22 mouse cellular contexts compared by ENCODE assay signal in genomic region chr4:34659012-34659411, GRCm38 (mm10). TPM values are rescaled to one million over a fixed set of nuclear protein-coding genes. Genes with fewer than 3 reads are reported as not detected.
DNase-seq lines count a peak whose midpoint lies in the region; ATAC-seq and TF ChIP-seq lines count a peak whose summit lies in the region.
"Had no signal": no experiment of that assay in that cellular context is flagged by ENCODE, and none has a peak within 500 bp of the region (broad histone marks: within the 10 kb centered on the region; RNA-seq: fewer than 3 reads in every experiment).

No protein-coding gene starts in this region.

- no peaks in the 10 kb centered on the region for H3K27me3 ChIP-seq in kidney, adult 2 months (replicated peaks; ENCODE audit: control insufficient read depth, insufficient read depth, low read length)
- H3K27me3 ChIP-seq in stomach, postnatal 0 days (ENCODE audit: control insufficient read depth, insufficient read depth, low read length) = no peaks in the 10 kb centered on the region
- H3K27me3 ChIP-seq: CH12.LX, Patski had no signal

- no peak for TF ChIP-seq EP300 in stomach, postnatal 0 days (optimal IDR thresholded peaks at IDR 0.05)

- 31% methylated on average over 2 of the region's 2 CpGs for WGBS in kidney, adult 2 months
- WGBS in large intestine, adult 2 months = 27% methylated on average over 2 of the region's 2 CpGs
- 85% methylated on average over 2 of the region's 2 CpGs for WGBS in stomach, postnatal 0 days

- H3K9me3 ChIP-seq in stomach, postnatal 0 days (ENCODE audit: control insufficient read depth, low read length) = no peaks in the 10 kb centered on the region
- H3K9me3 ChIP-seq: G1E had no signal

- DNase-seq in kidney, adult 2 months = peak; percentile 33
- no peak for DNase-seq in kidney, postnatal 14 days
- DNase-seq in kidney, adult 9 months = peak; percentile 9
- no peak for DNase-seq in kidney, adult 8-10 months
- DNase-seq in large intestine, adult 2 months (ENCODE audit: low read depth, low spot score) = peak; percentile 61
- peak; percentile 47 for DNase-seq in stomach, postnatal 0 days (ENCODE audit: low spot score)
- DNase-seq in layer of hippocampus, postnatal 14 days (ENCODE audit: low spot score in 2 of 2) = no peak
- DNase-seq in cerebellum, postnatal 14 days = no peak
- DNase-seq: adrenal gland, adult 2 months; adrenal gland, adult 8-10 months; adrenal gland, postnatal 10 days; adrenal gland, postnatal 14 days; adrenal gland, postnatal 25 days; adrenal gland, postnatal 36 days; B cell, adult 2 months; cerebellum, adult 11 months; cerebellum, adult 11-12 months had no signal

- no peak for TF ChIP-seq CTCF in kidney, adult 2 months (conservative IDR thresholded peaks at IDR 0.05; ENCODE audit: insufficient read depth, insufficient read length, low read depth, low read length)
- no peak for TF ChIP-seq CTCF in stomach, postnatal 0 days (IDR thresholded peaks at IDR 0.05; ENCODE audit: low read depth)

- no peak overlapping the region for H3K27ac ChIP-seq in kidney, adult 2 months (ENCODE audit: insufficient read depth, low read depth, low read length)
- no peak overlapping the region for H3K27ac ChIP-seq in stomach, postnatal 0 days (replicated peaks)

- no peak overlapping the region for H3K4me3 ChIP-seq in kidney, adult 2 months (ENCODE audit: insufficient read depth, low read depth, low read length)
- H3K4me3 ChIP-seq in stomach, postnatal 0 days (ENCODE audit: low read depth, low read length) = no peak overlapping the region

- no peaks in the 10 kb centered on the region for H3K4me1 ChIP-seq in kidney, adult 2 months (ENCODE audit: control insufficient read depth, insufficient read depth, low read length)
- H3K4me1 ChIP-seq in stomach, postnatal 0 days (replicated peaks; ENCODE audit: control insufficient read depth, insufficient read depth) = no peaks in the 10 kb centered on the region

- H3K4me2 ChIP-seq in stomach, postnatal 0 days (replicated peaks; ENCODE audit: low read depth) = no peak overlapping the region

- H3K36me3 ChIP-seq in kidney, adult 2 months (ENCODE audit: control insufficient read depth, insufficient read depth, low read length) = peaks cover 10% of the 10 kb centered on the region
- peaks cover 33% of the 10 kb centered on the region for H3K36me3 ChIP-seq in stomach, postnatal 0 days (ENCODE audit: control insufficient read depth, insufficient read depth, low read length)

- no peak for TF ChIP-seq POLR2A in kidney, adult 2 months (IDR thresholded peaks at IDR 0.05; ENCODE audit: low read depth, low read length)

- H3K9ac ChIP-seq in stomach, postnatal 0 days (ENCODE audit: low read length) = no peak overlapping the region

- peak; percentile 73 for ATAC-seq in stomach, postnatal 0 days (ENCODE audit: low FRiP score, low TSS enrichment)
- ATAC-seq: activated CD4-positive, CD25-positive, alpha-beta regulatory T cell, adult 4 months; CD4-positive, CD25-positive, alpha-beta regulatory T cell, adult 4 months; Patski had no signal

RNA-seq across cellular contexts. Expression of gene Slc35a1, which starts 28.2 kb away (rescaled TPM):
- polyA plus RNA-seq in kidney, adult 2 months (2012; rRNA removed) = 16.9 and 22.1 TPM in 2 replicates
- 13.1 and 15.5 TPM in 2 replicates for polyA plus RNA-seq in large intestine, adult 2 months (2012; rRNA removed)
- polyA plus RNA-seq in stomach, postnatal 0 days (2015; fragmentation: Nextera tagmentation; extraction: Ambion mirVana) = 37.4 and 39.6 TPM in 2 replicates
- 10 to 100 TPM; 22.4 to 25.0 TPM for total RNA-seq in layer of hippocampus, postnatal 14 days (2021)

RNA-seq across cellular contexts. Expression of gene Rars2, which starts 44.3 kb away (rescaled TPM):
- 17.8 and 21.2 TPM in 2 replicates for polyA plus RNA-seq in kidney, adult 2 months (2012; rRNA removed)
- 14.7 and 14.8 TPM in 2 replicates for polyA plus RNA-seq in large intestine, adult 2 months (2012; rRNA removed)
- polyA plus RNA-seq in stomach, postnatal 0 days (2015; fragmentation: Nextera tagmentation; extraction: Ambion mirVana) = 41.4 and 43.8 TPM in 2 replicates
- 10 to 100 TPM; 28.5 to 29.9 TPM for total RNA-seq in layer of hippocampus, postnatal 14 days (2021)

RNA-seq across cellular contexts. Expression of gene Orc3, which starts 44.3 kb away (rescaled TPM):
- 16.6 and 18.7 TPM in 2 replicates for polyA plus RNA-seq in kidney, adult 2 months (2012; rRNA removed)
- polyA plus RNA-seq in large intestine, adult 2 months (2012; rRNA removed) = 8.9 and 15.1 TPM in 2 replicates
- 29.4 TPM in 2 replicates for polyA plus RNA-seq in stomach, postnatal 0 days (2015; fragmentation: Nextera tagmentation; extraction: Ambion mirVana)
- total RNA-seq in layer of hippocampus, postnatal 14 days (2021) = 10 to 100 TPM; 50.4 to 55.8 TPM

Comparison
In these comparisons a context has a peak if more than half of its experiments do, and no peak if none do; other contexts are left out.
1. DNase-seq: peak in kidney, adult 2 months (single experiment), kidney, adult 9 months (single experiment), large intestine, adult 2 months (single experiment) and stomach, postnatal 0 days (single experiment); none in kidney, postnatal 14 days (single experiment), kidney, adult 8-10 months (0 of 2), layer of hippocampus, postnatal 14 days (0 of 2) and cerebellum, postnatal 14 days (0 of 2).